Mouse (Mus musculus): Measurements from ENCODE around the gene Hrh2.

DNA sequence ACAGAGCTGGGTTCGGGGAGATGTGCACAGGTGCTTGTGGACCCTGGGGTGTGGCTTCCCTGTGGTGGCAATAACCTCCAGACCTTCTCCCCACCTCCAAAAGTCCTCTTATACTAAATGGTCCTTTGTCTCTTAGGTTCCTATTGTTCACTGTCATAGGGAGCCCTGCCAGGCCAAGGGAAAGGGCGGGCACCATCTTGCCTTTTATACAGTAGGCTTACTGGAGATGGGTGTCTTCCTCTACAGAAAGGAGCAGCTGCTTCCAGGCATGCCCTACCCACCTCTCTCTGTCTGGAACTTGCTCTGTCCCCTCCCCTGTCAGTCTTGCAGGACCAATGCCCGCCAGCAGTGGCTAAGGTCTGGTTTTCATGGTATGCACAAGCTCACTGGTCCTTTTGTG is 12.0 kb upstream of the Hrh2 start:
- TF ChIP-seq CTCF (conservative IDR thresholded peaks at IDR 0.05; ENCODE audit: insufficient read depth, insufficient read length, low read depth, low read length) = no peak
- TF ChIP-seq POLR2A (IDR thresholded peaks at IDR 0.05; ENCODE audit: low read depth, low read length) = no peak

Data from kidney, adult 2 months (tissue).